Mouse (Mus musculus) thymus, adult 2 months (tissue): ENCODE results near the gene Sgcd. TPM values are rescaled to one million over a fixed set of nuclear protein-coding genes. Genes with fewer than 3 reads are reported as not detected.

Experiments used
- DNase-seq: peaks from one replicate; pipeline ENCODE4 v3.0.0; 2021
- H3K27ac ChIP-seq: fragments of 200-500 bp; 2 replicates; pipeline ENCODE4 v1.5.1; 2012; ENCODE audit warnings: low read length, control low read depth; ENCODE audit not compliant: control insufficient read depth, insufficient read depth
- H3K27me3 ChIP-seq: fragments of 200-500 bp; 2 replicates; pipeline ENCODE4 v1.6.1; 2012; ENCODE audit warnings: mild to moderate bottlenecking, low read length, moderate library complexity, mixed read lengths; ENCODE audit not compliant: control insufficient read depth, insufficient read depth
- H3K36me3 ChIP-seq: fragments of 200-500 bp; 2 replicates; pipeline ENCODE4 v1.6.1; 2012; ENCODE audit warnings: mild to moderate bottlenecking, low read length, moderate library complexity; ENCODE audit not compliant: control insufficient read depth, insufficient read depth
- H3K4me1 ChIP-seq: fragments of 200-500 bp; replicated peaks from 2 replicates; pipeline ENCODE4 v1.6.1; 2012; ENCODE audit warnings: low read length; ENCODE audit not compliant: control insufficient read depth, insufficient read depth
- H3K4me3 ChIP-seq: fragments of 200-500 bp; 2 replicates; pipeline ENCODE4 v1.5.1; 2012; ENCODE audit warnings: mild to moderate bottlenecking, low read length, control low read depth, moderate library complexity; ENCODE audit not compliant: control insufficient read depth, insufficient read depth
- CTCF ChIP-seq: fragments of 200-500 bp; IDR thresholded peaks from 2 replicates; pipeline ENCODE4 v1.5.1; 2012; ENCODE audit warnings: mild to moderate bottlenecking, control low read depth, low read length, moderate library complexity, borderline replicate concordance; ENCODE audit not compliant: control insufficient read depth, poor library complexity, insufficient read depth; ENCODE audit errors: extremely low read depth
- POLR2A ChIP-seq: fragments of 200-500 bp; IDR thresholded peaks from 2 replicates; pipeline ENCODE4 v1.6.1; 2012; ENCODE audit warnings: mild to moderate bottlenecking, low read length, control low read depth, moderate library complexity; ENCODE audit not compliant: control insufficient read depth, poor library complexity, insufficient read depth; ENCODE audit errors: extremely low read depth
- WGBS: fragments of 180-500 bp; shearing (Covaris S2); methylation state at CpG from one replicate; pipeline ENCODE4 v1.1.7; 2018; 5-methylcytosine and 5-hydroxymethylcytosine counted together
- polyA plus RNA-seq: library from polyadenylated mRNA; depleted of rRNA; stranded (reverse); fragments of >200 nt; gene quantifications from 2 replicates; pipeline ENCODE4 v1.2.3, GENCODE M21; 2012

Gene Sgcd
- polyA plus RNA-seq, 1 experiment, result 0.34 TPM

GRCm38 (mm10) chr11:47120874-47121273 lies 867.9 kb downstream of the Sgcd start:
- TF ChIP-seq POLR2A (no peak), CTCF (no peak)
- Histone ChIP-seq H3K27ac (no peak overlapping the region), H3K36me3 (no peaks in the 10 kb centered on the region), H3K4me3 (no peak overlapping the region), H3K4me1 (no peaks in the 10 kb centered on the region), H3K27me3 (no peaks in the 10 kb centered on the region)
- WGBS, result 95% methylated on average over 1 of the region's 1 CpGs
- DNase-seq, result no peak

GRCm38 (mm10) chr11:47117896-47118295 lies 870.9 kb downstream of the Sgcd start:
- Histone ChIP-seq H3K27ac (no peak overlapping the region), H3K4me1 (no peaks in the 10 kb centered on the region), H3K36me3 (no peaks in the 10 kb centered on the region), H3K27me3 (no peaks in the 10 kb centered on the region), H3K4me3 (no peak overlapping the region)
- TF ChIP-seq CTCF, result no peak
- no peak for TF ChIP-seq POLR2A
- 93% methylated on average over 2 of the region's 2 CpGs for WGBS
- DNase-seq, result no peak

- no peak overlapping the region for H3K4me3 ChIP-seq
- H3K4me1 ChIP-seq, result no peaks in the 10 kb centered on the region
- no peaks in the 10 kb centered on the region for H3K36me3 ChIP-seq
- DNase-seq, result no peak
- no peak for TF ChIP-seq CTCF
- no peak for TF ChIP-seq POLR2A
- WGBS, result 94% methylated on average over 4 of the region's 4 CpGs
- H3K27ac ChIP-seq, result no peak overlapping the region
- no peaks in the 10 kb centered on the region for H3K27me3 ChIP-seq
These were observed 874.4 kb downstream of the Sgcd start for GRCm38 (mm10) chr11:47114366-47114765.

- DNase-seq, result no peak
- TF ChIP-seq POLR2A (no peak), CTCF (no peak)
- WGBS, result 69% methylated on average over 5 of the region's 5 CpGs
These were observed 875.7 kb downstream of the Sgcd start for GRCm38 (mm10) chr11:47113081-47113480.

GRCm38 (mm10) chr11:47110314-47110713 lies 878.5 kb downstream of the Sgcd start:
- H3K4me3 ChIP-seq, result no peak overlapping the region
- H3K4me1 ChIP-seq, result no peaks in the 10 kb centered on the region
- H3K27ac ChIP-seq, result no peak overlapping the region
- TF ChIP-seq CTCF, result no peak
- TF ChIP-seq POLR2A, result no peak
- DNase-seq, result no peak
- H3K27me3 ChIP-seq, result no peaks in the 10 kb centered on the region
- H3K36me3 ChIP-seq, result no peaks in the 10 kb centered on the region

More at GRCm38 (mm10) chr11:47113081-47113480, 875.7 kb downstream of the Sgcd start:
- H3K27ac ChIP-seq, result no peak overlapping the region
- no peaks in the 10 kb centered on the region for H3K27me3 ChIP-seq
- no peaks in the 10 kb centered on the region for H3K36me3 ChIP-seq
- no peak overlapping the region for H3K4me3 ChIP-seq
- H3K4me1 ChIP-seq, result no peaks in the 10 kb centered on the region

GRCm38 (mm10) chr11:47107661-47108060 lies 881.1 kb downstream of the Sgcd start:
- DNase-seq, result no peak
- Histone ChIP-seq H3K4me3 (no peak overlapping the region), H3K36me3 (no peaks in the 10 kb centered on the region), H3K4me1 (no peaks in the 10 kb centered on the region), H3K27ac (no peak overlapping the region), H3K27me3 (no peaks in the 10 kb centered on the region)
- TF ChIP-seq CTCF (no peak), POLR2A (no peak)
- 97% methylated on average over 2 of the region's 2 CpGs for WGBS

GRCm38 (mm10) chr11:47093296-47093912 lies 895.4 kb downstream of the Sgcd start:
- Histone ChIP-seq H3K27me3 (no peaks in the 10 kb centered on the region), H3K4me3 (no peak overlapping the region), H3K27ac (no peak overlapping the region), H3K36me3 (no peaks in the 10 kb centered on the region), H3K4me1 (no peaks in the 10 kb centered on the region)
- 85% methylated on average over 5 of the region's 5 CpGs for WGBS
- DNase-seq, result no peak
- TF ChIP-seq POLR2A (no peak), CTCF (no peak)
